Mouse (Mus musculus) natural killer cell, adult 2 months (primary cell): ENCODE data around the gene Prl3a1.

Source experiments
- DNase-seq, 2 experiments: peaks; one replicate each; pipeline ENCODE4 v3.0.0; 2022; ENCODE audit warnings: low spot score in 2 of 2

Gene Prl3a1

DNA sequence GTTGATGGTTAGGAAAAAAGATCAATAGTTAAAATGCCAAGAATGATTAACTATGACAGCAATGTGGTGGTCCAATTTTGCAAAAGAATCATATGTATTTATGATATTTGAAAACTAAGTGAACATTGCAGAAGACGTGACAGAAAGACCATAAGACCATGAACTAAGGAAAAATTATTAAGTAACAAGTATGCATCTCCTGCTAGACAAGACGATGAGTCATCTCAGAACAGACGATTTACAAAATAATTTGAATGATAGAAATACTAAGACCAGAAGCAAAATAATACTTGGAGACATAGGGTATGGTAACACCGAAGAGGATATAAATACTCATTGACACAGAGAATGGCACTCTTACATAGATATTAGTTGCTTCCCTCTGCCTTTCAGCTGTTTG lies at the start of gene Prl3a1:
TSS of gene Prl3a1 (plus strand) at position 301 of the 400 bp plus-strand sequence.
- no peak for DNase-seq

DNA sequence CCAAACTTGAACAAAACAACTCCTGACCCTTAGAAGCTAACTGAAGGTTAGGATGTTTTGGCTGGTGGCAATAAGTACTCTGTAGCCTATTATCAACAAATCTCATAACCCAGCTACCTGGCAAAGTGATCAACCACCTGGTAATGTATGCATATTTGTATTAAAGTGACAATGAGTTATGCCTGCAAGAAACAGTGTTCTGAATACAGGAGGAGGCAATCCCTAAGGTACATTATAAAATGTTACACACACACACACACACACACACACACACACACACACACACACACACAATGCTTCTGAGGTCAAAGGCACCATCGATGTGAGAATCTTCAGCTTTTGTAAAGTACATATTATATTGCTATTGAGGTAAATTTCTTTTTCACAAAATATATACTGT lies 17.7 kb upstream of the Prl3a1 start, which contains the start of gene Prl3b1:
TSS of gene Prl3b1 (plus strand) at position 301 of the 400 bp plus-strand sequence.
- no peak for DNase-seq

DNA sequence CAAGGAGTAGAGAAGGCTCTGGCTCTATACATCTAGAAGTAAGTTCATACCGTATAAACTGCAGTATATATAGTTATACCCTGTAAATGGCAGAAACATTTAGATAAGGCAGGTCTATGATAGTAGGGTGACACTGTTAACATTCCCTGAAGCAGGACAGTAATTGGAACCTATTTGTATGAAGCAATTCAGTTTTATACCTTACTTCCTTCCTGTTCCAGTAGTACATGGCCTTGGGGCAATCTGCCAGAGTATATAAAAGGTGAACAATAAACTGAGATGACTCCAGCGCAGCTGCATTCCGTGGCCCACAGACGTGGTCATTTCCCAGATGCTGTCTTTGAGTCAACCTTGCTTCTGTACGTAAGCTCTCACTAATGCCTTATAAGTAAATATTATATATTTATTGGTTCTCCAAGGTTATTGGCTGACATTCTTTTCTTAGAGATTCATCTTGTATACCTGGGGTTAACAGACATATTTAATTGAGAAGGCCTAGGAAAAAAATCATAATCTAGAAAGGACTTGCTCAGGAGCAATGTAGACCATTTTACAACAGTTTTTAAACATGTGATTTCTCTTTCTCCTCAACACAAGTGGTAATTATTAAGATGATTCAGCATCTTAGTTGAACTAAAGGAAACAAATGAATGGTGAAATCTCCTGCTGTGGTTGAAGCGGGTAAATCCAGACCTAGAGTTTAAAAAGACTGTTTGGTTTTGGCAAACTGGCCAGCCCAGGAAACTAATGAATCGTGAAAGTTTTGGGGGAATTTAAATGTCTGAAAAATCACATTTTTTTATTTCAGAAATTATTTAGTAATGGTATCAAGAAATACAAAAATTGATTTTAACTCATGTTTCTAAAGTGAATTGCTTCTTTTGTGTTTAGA lies 53.3 kb downstream of the Prl3a1 start, which contains the start of gene Prl6a1:
TSS of gene Prl6a1 (plus strand) at position 294 of the 892 bp plus-strand sequence.
- no peak for DNase-seq
